Mouse (Mus musculus) T-helper 2 cell (primary cell): ENCODE data around the gene Dst.

Source experiments
- in situ Hi-C: fragments of 300-600 bp; cut with MboI, MseI; formaldehyde crosslinking; loops from one replicate; pipeline ENCODE4 v1.15.1; 2025; ENCODE audit warnings: high pct_unique_total_duplicates

Gene Dst

GRCm38 (mm10) chr1:33927466-33927865, 19.4 kb downstream of the Dst start:
- in situ Hi-C loops = no loop called here

DNA sequence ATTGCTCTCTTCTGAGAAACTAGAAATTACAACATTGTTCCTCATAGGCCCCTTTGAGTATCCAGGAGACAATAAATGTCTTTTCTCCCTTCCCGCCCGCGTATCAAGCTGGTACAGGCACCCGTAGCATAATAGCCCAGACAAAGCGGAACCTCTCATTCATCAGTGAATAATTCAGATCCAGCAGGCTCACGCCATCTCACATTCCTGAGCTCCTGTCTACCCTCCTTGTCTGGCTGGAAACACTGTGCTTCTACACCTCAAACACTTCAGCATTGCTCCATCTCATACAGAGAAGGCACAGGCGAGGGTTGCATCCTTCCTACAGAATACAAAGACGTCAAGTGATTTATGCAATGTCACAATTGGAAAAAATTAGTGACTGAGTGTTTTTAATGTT, 23.8 kb downstream of the Dst start:
- in situ Hi-C loops = no loop called here

- in situ Hi-C loops = no loop called here
These were observed 24.2 kb downstream of the Dst start for GRCm38 (mm10) chr1:33932196-33932595.

- in situ Hi-C loops = no loop called here
These were observed 24.9 kb downstream of the Dst start for GRCm38 (mm10) chr1:33932845-33933499.

DNA sequence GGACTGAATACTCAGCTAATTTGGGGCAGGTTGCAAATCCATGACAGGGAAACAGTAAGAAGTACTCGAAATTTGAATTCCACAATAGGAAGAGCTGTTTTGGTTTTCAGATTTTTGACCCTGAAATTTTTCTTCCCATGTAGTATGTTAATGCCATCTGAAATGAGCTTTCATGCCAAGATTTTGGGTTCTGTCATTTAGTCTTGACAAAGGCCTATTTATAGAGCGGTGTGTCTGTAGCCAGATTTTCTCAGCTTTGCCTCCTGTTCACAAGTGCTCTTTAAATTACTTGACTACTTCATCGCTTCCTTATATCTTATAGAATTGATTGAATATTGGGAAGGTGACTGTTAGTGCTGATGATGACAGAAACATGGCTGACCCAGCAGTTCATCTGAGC, 27.9 kb downstream of the Dst start:
- in situ Hi-C loops = no loop called here

DNA sequence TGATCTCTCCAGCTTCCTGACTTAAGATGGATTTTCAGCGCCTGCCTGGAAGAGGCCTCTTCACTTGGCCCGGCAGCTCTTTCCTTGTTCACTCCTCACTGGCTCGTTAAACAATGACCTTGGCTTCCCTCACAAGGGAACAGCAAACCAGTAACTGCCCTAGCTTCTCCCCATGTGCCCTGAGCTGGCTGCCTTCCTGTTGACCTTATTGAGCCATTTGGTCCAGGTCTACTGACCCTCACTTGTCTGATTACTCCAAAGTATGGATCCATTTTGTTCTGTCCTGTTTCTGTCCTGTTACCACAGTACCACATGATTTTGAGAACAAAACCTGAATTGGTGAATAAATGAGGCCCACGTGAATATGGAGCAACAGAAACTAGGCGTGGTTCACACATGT, 31.8 kb downstream of the Dst start:
- in situ Hi-C loops = no loop called here

DNA sequence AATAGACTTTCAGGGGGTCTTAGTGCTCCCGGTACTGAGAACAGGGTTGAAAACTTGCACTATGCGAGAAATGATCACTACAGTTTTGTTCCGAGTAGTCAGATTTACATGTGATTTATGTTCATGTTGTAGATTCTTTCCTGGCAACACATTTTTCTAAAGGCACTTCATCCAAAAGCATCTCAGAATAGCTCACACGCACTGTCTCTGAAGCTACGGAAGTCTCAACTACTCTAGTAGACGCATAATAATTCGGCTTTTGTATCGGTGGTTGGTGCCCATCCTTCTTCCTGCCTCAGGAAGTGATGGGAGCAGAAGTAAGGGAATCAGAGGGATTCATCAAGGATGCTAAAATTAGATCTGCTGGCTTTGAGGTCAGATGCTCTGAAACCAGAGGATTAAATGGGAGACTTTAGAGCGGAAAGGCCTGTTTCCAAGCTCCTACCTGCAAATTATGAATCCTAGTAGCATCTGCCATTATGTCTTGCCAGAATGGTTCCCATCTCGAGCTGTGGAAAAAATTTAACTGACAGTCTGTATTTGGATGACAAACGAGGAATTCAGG, 32.4 kb downstream of the Dst start:
- in situ Hi-C loops = no loop called here

DNA sequence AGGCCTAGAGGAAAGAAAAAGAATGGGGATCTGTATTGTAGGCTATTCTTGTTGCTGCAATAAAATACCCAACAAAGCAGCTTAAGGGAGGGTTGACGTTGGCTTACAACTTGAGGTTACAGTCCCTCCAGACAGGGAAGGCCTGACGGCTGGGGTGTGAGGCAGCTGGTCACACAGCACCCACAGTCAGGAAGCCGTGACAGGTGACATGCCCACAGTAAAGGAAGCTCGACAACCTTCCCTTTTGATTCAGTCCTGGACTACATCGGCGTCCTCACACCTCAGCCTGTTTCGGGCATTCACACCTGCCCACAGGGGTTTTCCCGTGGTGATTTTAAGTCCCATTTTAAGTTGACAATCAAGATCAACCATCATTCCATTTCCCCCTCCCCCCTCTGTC, 34.6 kb downstream of the Dst start:
- in situ Hi-C loops = no loop called here

- in situ Hi-C loops = no loop called here
These were observed 35.9 kb downstream of the Dst start for GRCm38 (mm10) chr1:33943943-33944342.

DNA sequence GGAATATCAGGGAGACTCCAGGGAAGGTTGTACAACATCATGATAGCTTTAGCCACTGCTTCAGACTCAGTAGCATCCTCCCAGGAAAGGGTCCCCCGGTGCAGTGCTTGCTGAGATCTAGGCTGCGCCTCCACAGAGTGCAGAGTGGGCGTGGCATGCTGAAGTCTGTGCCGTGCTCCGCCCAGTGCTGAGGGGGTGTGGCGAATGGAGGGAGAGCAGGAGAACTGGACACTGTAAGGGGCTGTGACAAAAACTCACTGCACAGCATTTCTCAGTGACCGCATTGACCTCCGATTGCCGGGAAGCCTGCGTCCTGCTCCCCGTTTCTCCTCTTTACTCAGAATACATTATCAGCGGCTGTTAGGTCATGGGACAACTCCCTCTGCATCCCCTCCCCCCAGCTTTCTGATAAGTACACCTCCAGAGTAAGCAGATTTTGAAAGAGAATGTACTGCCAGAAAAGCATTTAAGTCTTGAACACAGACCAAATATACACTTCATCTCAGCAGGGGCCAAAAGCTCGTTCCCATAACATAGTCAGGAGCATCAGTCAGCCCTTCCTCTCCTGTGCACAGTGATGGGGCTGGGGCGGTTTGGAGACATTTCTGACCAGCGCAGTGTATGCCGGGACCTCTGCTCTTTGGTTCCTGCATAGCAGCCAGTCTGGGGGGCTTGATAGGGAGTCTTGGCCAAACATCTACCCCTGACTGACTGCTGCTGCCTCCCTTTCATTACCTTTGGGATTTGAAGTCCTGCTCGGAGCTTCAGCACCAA, 37.1 kb downstream of the Dst start:
- in situ Hi-C loops = no loop called here

GRCm38 (mm10) chr1:33945756-33946155, 37.7 kb downstream of the Dst start:
- in situ Hi-C loops = no loop called here

- in situ Hi-C loops = no loop called here
These were observed 38.8 kb downstream of the Dst start for GRCm38 (mm10) chr1:33946601-33947395.

- in situ Hi-C loops = no loop called here
These were observed 39.8 kb downstream of the Dst start for GRCm38 (mm10) chr1:33947838-33948237.

GRCm38 (mm10) chr1:33948511-33948910, 40.5 kb downstream of the Dst start:
- in situ Hi-C loops = no loop called here

DNA sequence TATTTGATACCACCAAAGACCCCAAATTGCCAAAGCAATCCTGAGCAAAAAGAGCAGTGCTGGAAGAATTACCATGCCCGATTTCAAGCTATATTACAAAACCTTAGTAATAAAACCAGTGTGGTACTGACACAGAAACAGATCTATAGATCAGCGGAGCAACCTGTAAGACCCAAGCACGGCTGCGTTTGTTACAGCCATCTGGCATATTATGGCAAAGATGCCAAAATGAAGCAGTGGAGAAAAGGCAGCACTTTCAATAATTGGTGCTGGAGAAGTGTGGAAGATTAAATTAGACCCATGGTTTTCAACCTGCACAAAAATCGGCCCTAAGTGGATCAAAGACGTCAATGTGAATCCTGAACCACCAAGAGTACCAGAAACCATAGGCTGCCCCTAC, 47.6 kb downstream of the Dst start:
- in situ Hi-C loops = no loop called here

DNA sequence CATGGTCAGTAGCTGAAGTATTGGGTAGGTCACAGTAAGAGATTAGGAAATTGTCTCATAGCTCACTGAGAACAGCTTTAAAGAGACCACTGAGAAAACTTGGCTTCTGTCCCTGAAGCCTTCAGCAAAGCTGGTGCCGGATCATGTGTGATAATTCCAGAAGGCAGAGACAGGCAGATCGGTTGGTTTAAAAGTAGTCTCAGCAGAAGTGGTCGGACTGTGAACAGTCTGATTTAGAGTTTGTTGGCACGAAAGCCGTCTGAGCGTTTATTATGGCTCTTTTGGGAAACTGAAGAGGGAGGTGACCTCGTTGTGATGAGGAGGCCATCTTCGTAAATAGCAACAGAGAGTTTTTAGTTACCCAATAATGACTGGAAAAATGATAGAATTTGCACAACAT, 52.4 kb downstream of the Dst start:
- in situ Hi-C loops = no loop called here

GRCm38 (mm10) chr1:33964643-33965042, 56.6 kb downstream of the Dst start:
- in situ Hi-C loops = loop anchor here (5.0 kb wide), 1 partner anchor 72 kb away; no protein-coding TSS in a partner anchor

DNA sequence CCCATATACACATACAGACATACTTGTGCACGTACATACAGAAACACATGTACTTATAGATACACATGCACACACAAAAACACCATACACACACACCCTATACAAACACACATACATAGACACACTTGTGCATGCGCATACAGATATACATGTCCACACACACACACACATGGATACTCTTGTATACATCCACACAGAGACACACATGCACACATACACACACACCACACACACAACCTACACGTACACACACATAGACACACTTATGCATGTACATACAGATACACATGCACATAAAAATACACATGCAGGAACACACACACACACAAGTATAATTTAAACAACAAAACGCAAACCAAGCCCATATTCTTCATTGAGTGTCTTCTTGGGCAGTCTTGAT, 57.8 kb downstream of the Dst start:
- in situ Hi-C loops = loop anchor here (5.0 kb wide), 1 partner anchor 74 kb away; no protein-coding TSS in a partner anchor

GRCm38 (mm10) chr1:33966328-33966727, 58.3 kb downstream of the Dst start:
- in situ Hi-C loops = loop anchor here (5.0 kb wide), 1 partner anchor 74 kb away; no protein-coding TSS in a partner anchor

DNA sequence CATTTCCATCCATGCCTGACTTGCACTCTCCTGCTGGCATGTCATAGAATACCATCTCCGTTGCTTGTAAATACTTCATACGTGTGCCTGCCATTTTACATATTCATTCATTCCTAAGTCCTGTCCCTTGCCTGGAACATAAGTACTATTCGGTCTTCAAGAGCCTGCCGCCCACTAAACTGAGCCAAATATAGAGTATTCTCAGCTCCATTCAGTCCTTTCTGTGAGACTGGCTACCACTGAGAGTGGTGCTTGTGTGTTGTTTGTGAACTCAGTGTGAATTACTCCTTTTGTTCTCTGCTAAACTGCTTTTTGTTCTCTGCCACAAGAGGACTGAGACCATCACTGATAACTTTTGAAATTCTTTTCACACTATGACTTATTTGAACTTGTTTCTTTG, 59.2 kb downstream of the Dst start:
- in situ Hi-C loops = loop anchor here (5.0 kb wide), 1 partner anchor 75 kb away; no protein-coding TSS in a partner anchor

DNA sequence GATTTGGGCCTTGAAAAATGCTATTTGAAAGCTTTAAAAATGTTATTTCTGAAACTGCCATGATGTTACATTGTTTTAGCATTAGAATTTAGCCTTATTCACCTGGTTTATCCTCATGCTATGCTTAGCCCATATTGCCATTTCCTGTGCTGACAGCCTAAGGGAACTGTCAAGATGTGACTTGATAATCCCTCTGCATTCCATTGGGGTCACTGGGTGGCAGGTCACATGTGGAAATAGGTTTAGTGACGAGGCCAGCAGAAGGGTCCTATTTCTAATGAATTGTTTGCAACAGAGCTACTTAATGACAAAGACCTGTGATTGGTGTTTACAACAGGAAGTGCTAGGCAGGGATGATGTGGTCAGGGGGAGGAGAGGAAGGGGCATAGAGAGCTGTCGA, 61.9 kb downstream of the Dst start:
- in situ Hi-C loops = loop anchor here (5.0 kb wide), 1 partner anchor 78 kb away; no protein-coding TSS in a partner anchor

GRCm38 (mm10) chr1:33974401-33974800, 66.4 kb downstream of the Dst start:
- in situ Hi-C loops = no loop called here
